Mouse (Mus musculus) retina, postnatal 1 day (tissue): ENCODE data around the gene Smyd1.

Source experiments
- DNase-seq: peaks from one replicate; pipeline ENCODE4 v3.0.0-alpha.2; 2012

Gene Smyd1

GRCm38 (mm10) chr6:71199612-71200011, 122.4 kb downstream of the Smyd1 start, which contains the start of gene Fabp1:
Fabp1 (plus strand) TSS chr6:71199827.
- DNase-seq, result no peak

DNA sequence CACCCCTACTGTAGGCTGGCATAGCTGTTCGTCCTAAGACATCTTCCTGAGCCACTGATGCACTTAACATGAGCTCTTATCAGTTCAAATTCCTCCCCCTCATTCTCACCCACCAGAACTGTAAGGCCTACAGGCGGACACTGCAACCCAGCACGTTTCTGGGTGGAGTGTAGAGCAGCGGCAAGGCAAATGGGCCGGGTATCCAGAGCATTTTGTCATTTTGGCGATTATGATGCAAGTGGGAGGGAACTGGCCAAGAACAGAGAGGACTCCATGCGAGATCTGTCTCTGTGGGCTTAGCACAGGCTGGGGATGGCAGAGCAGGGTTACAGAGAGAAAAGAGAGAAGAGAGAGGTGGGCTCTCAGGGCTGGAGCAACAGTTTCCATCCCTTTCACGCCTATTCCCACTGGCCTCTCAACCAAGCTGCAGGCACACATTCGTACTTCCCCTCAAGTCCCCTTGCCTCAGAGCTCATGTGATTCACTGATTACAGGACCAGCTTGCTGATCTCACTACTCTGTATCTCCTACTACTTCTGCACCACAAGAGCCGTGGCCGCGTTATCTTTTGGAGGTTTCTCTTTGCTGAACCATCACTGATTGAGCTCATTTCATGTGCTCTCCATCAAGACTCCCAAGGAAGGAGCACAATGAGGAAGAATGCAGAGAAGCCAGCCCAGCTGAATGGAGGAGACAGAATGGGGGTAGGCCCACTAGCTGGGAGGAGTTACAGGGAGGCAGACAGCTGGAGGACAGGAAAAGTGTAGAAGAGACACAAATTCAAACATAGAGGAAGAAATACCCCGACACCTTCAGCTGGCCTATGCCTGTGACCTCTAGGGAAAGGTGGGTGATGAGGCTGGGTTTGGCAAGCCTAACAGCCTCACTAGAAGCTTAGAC, 124.1 kb downstream of the Smyd1 start:
- DNase-seq, result no peak

- DNase-seq, result no peak
Observed at GRCm38 (mm10) chr6:71196107-71196506, 125.9 kb downstream of the Smyd1 start.

DNA sequence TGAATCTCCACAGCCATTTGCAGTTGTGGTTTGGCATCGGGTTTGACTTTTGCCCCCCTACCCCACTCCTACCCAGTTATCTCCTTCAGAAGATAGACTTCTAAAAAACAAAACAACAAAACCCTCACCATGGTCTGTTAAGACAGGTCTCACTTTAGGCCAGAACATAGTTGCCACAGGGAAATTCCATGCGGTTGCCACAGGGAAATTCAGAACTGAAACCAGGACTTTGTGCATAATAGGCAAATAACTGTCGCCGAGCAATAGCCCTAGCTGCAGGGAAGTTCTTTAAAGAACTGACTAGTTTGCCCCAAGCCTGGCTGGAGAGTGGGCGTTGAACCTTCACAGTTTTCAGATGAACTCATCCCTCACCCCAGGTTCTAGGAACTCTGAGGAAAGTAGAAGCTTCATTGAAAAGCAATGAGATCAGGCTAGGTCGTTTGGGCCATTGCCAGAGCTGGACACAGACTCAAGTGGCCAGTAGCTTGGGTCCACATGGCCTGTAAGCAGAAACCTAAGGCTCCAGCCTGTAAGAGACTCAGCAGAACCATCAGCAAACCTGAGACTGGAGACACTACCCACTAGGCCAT, 128.8 kb downstream of the Smyd1 start:
- DNase-seq, result no peak

GRCm38 (mm10) chr6:71190501-71190900, 131.5 kb downstream of the Smyd1 start:
- no peak for DNase-seq

GRCm38 (mm10) chr6:71189578-71189977, 132.5 kb downstream of the Smyd1 start:
- DNase-seq, result no peak

DNA sequence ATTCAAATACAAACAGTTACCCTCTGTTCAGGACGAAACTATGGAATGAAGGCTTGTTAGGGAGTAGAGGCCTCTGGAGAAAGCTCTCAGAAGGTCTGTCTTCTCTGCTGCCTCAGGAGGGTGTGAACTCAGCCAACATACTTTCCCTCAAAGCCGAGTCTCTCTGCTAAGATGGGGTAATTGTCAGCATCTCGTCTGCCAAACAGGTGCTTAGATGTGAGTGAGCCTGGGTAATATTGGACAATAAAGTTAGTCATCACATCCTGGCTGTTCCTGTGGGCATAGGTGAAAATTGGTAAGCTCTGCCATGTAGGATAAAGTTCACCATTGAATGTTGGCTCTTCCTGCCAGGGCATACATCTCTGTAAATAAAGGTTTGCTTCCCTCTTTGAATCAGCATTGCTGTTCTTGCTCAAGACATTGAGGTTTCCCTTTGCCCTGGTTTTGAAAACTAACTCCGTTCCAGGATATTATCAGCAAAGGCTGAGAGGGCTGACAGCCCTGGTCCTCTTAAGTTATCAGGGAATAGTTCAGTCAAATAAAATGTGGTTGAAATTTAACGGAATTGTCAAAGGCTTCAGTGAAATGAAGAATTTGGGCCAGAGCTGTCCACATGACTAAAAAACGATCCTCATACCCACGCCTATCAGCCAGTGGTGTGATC, 137.0 kb downstream of the Smyd1 start:
- DNase-seq, result no peak

DNA sequence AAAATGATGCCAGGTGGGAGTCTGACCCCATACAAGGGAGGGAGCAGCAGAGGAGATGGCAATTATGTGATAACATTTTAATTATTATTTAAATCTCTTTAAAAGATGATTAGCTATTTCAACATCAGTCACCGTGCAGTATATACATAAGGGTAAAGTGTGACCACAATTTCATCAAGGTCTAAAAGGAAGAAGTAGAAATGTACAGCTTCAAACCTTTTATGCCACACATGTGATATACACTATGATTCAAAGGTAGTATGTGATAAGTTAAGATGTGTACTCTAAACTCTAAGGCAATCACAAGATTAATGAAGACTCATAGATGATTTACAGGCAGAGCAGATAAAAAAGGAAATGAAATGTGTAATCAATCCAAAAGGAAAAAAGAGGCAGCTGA, 141.4 kb downstream of the Smyd1 start:
- DNase-seq, result no peak

GRCm38 (mm10) chr6:71172812-71173580, 149.0 kb downstream of the Smyd1 start:
- no peak for DNase-seq

DNA sequence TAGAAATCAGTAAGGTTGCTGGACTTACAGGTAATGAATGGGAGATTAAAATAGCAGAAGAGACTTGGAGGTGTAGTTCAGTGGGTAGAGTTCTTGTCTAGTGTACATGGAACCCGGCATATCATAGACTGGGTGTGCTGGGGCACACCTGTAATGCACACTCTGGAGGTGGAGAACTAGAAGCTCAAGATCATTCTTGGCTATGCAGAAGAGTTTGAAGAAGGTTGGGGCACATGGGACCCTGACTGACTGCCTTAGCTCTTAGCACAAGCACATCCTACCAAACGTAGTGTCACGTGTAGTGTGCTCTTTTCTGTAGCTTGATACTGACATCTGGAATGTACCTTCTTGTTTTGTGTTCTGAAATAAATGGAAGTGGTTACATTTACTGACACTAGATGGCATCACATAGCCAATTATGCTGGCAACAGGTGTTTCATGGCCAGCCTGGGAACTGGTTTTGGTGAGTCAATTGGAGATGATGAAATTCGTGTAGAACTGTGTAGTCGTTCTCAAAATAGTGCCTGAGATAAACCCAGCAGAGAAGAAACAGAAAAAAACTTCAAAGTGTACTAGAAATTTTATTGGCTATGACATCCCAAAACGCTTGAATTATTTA, 155.4 kb downstream of the Smyd1 start:
- peak; percentile 68 for DNase-seq

DNA sequence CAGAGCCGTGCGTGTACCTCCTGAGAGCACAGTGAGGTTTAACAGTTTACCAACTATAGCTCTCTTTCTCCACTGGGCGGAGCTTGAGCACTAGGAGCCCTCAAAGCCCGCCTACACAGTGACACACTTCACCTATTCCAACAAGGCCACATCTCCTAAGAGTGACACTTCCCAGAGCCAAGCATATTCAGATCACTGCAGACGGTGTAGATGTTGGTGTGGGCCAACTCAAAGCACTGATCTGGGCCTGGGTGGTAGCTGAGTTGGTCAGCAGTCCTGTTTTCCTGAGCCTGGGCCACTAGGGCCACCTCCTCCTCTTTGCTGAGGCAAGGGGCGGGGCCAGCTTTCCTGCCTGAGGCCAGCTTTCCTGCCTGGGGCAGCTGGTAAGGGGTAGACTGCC, 157.6 kb downstream of the Smyd1 start:
- DNase-seq, result peak; percentile 18
